Mouse (Mus musculus) left cerebral cortex, adult 18-20 months (tissue): ENCODE results near the gene Prrc2c. TPM values are rescaled to one million over a fixed set of nuclear protein-coding genes. Genes with fewer than 3 reads are reported as not detected.
"Not testable (repeated sequence)": the region's sequence is repeated elsewhere in the genome, so short reads cannot be mapped to it uniquely, and the experiment has no call there.

Experiments
- DNase-seq, 2 experiments: peaks; one replicate each; pipeline ENCODE4 v3.0.0; 2021 to 2022; ENCODE audit warnings: low spot score in 2 of 2, mixed read lengths in 1 of 2
- long read RNA-seq, 2 experiments: library from polyadenylated mRNA; stranded (forward); transcript quantifications; one replicate each; pipeline ENCODE4 v2.0.0; 2021
- total RNA-seq, 2 experiments: library from RNA; stranded (reverse); gene quantifications; 2 replicates each; pipeline ENCODE4 v1.2.3; 2021

The Prrc2c gene
- 100 to 1,000 TPM; 180 to 183 TPM for total RNA-seq
- long read RNA-seq, experiment 1, partial matches to known transcripts = 1 of 75 reads
- long read RNA-seq, experiment 1, other reads (novel, unspliced or antisense) = 74 of 75 reads
- long read RNA-seq, experiment 2, partial matches to known transcripts = 2 of 43 reads
- long read RNA-seq, experiment 2, other reads (novel, unspliced or antisense) = 41 of 43 reads

DNA sequence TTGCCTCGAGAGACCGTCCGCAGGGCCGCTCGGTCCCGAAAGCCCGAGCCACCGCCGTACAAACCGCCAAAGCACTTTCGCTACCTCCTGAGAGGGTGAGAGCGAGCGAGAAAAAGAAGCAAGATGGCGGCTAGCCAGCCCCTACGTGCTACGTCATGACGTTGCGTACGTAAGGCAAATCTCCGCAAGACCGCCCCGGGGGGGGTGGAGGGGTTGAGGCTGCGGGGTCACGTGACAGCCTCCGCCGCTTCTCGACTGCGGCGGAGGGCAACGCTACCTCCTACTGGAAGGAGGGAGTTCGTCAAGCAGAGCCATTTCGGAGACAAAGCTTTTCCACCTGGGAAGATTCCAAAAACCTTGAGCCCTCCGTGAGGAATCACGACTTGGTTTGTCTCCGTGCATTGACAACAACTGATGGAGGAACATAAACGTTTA lies at the start of gene Prrc2c:
TSS of gene Prrc2c (minus strand) at position 156 of the 435 bp plus-strand sequence.
- DNase-seq = peak; percentile 99

DNA sequence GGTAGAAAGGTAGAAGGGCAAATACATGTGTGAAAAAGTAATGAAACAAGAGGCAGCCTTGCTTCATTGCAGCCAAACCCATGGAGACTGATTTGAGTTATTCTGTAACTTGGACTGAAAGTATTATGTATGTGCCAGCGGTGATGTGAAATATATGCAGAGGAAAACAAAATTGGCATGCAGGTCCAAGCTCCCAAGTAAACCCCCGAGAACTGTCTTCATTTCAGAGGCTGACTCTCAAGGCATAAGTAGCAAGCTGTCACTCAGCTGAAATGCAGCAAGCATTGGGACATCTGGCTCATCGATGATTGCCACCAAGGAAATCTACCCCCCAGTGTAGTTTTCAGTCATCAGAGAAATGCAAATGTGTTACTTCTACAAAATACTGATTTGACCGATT lies 44.9 kb upstream of the Prrc2c start:
- DNase-seq = no peak

DNA sequence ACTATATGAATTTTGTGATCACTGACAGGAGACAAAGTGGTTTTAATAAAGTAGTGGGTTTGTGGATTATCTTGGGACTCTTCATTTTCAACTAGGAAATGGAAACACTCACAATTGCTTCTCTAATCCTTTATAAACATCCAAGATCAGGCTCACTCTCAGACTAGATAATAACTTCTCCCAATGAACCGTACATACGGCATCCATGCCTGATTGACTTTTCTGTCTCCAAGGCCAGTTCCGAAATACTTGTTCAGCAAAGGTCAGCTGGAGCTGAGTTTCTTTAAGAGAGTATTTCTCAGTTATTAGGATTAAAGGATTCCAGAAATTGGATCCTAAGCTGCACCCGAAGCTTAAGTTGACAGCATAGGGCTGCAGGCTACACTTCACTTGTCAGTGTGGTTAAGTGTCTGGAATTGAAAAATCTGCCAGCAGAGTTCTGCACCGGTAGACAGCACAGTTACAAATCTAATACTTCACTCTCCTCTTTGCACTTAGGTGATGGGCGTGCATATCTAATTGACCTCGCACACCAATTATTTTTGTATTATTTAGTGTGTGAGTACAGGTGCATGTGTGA lies 43.4 kb upstream of the Prrc2c start:
- no peak for DNase-seq

DNA sequence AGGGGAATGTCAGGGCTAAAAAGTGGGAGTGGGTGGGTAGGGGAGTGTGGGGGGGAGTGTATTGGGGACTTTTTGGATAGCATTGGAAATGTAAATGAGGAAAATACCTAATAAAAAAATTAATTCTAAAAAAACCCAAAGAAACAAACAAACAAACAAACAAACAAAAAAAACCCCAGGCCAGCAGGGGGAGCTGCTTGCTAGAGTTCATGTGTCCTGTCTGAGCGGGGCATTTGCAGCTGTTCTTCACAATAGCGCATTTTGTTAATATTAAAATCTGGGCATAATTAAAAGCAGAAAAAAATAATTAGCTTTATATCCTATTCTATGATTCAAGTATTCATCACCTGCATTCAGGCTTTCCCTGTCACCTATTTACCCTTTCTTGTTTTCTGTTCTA lies 40.7 kb upstream of the Prrc2c start:
- not testable (repeated sequence) for DNase-seq

GRCm38 (mm10) chr1:162777943-162778538 lies 37.7 kb upstream of the Prrc2c start:
- no peak for DNase-seq

DNA sequence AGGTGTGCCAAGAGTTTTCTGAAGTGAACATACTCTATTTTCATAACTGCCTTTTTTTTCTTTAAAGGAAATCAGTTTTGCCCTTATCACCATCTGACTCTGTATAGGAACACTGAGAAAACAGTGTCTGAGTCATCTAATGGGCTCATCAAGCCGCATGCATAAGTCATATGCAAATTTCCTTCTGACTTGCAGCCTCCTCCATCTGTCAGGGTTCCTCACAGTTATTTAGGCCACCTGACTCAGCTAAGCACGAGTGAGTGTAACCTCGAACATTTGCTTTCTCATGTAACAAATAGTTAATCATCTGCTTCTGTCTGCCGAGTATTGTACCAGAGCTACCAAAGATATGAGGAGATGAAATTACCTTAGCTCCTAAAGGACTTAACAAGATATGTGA lies 33.3 kb upstream of the Prrc2c start:
- peak; percentile 20 to 40 for DNase-seq

DNA sequence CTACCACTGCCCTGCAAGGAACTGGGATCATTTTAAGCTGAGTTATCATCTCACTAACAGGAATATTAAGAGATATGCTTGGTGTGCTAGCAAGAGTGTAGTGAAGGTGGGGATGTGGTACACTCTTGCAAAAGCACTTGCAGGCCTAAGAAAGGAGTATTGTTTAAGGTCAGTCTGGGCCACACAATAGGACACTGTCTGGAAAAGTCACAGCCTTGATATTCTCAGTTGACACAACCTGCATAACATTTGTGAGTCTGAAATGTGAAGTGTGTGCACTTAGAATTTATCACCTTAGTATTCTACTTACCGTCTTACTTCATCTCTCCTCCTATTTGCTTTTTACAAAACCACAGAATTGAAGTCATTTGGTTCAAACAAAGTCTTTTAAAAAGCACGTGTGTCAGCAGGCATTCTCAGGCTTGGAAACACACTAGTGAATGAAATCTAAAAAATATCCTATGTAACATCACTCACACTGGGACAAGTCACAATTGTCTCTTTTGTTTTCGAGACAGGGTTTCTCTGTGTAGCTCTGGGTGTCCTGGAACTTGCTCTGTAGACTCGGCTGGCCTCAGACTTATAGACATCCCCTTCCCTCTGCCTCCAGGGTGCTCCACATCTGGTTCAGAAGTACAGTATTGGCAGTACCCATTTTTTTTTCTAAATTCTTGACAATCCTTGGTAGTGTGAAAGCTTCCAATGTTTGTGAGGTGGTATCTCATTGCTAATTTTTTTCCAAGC lies 31.4 kb upstream of the Prrc2c start:
- DNase-seq = no peak

DNA sequence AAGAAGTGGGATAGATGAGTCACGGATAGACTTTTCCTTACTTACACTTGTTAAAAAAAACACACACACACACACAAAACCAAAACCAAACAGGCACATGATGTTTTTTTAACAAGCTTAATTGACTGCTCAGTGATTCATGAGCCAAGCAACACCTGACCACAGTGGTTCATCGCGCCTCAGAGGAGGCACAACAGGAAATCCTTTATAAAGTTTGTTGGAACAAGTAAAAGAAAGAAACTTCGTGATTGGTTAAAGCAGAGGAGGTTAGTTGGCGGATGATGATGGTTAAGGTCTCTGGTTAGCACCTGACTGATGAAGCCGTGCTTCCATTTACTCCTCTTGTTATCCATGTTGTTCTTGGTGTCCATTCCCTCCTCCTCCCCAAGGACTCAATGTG lies 11.7 kb upstream of the Prrc2c start:
- DNase-seq = no peak

GRCm38 (mm10) chr1:162749607-162750006 lies 9.3 kb upstream of the Prrc2c start:
- DNase-seq = no peak

DNA sequence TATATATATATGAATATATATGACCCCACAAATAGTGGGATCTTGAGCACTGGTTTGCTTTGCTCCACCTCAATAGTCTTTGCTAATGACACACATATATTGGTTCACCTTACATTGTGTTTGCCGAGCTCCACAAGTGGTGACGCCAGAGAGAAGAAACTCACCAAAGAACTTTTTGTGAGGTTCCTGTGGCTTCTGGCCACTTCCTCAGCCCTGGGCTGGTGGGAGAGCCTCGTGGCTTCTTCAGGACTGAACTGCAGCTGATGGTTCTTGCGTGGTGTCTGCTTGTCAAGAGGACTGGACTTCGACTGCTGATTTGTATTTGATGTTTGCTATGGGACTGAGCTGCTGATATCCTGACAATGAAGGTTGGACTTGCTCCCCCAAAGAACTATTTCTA lies 8.4 kb upstream of the Prrc2c start:
- DNase-seq = no peak

GRCm38 (mm10) chr1:162739831-162740394 lies 443 bp downstream of the Prrc2c start:
- peak in 1 of 2 experiments; percentile 52 for DNase-seq

DNA sequence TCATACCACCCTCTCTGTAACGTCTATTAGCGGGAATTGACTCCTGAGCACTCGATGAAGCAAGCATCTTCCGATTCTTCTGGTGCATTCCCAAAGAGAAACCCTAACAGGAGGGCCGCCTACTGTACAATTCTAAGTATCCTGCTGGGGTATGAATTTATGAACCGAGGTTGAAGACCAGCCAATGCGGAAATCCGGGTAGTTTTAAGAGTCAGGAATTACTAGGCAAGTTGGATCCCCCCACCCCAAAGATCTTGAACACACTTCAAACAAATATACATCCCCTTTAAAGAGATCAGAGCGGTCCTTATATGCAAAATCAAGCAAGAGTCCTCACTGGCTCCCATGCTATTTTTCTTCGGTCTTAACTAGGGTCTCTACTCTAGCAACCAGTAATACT lies 950 bp downstream of the Prrc2c start:
- no peak for DNase-seq

- no peak for DNase-seq
Observed at GRCm38 (mm10) chr1:162738472-162738871, 1.9 kb downstream of the Prrc2c start.

DNA sequence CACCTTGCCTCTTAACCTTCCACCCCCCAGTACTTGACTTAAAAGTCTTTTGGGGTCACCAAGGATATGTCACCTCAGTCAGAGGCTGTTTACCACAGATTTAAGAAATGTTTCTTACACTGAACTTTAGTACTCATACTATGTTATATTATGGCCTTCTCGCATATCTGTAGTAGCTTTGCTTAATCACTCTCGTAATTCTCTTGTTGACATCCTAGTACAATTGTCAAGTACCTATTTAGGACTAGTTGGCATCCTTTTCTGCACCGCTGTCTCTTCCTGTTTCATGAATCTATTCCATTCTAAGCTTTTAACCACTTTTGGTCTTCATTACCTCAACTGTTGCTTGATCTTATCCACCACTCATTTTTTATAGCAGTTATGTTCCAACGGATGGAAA lies 5.3 kb downstream of the Prrc2c start:
- DNase-seq = no peak

DNA sequence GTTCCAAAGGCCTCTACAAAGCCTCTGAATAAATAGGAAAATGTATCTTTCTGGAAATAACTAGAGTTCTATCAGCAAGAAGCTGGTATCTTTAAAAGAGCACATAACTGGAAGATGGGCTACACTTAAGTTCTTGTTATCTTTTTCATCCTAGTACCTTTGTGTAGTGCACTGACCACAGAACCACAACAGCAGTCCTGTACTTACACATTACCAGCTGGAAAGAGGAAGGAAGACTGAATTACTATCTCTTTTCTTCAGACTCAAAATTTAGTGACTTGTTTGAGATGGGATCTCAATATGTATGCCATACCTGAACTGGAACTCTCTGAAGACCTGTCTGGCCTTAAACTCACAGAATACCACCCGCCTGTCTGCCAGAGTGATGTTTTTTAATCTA lies 6.1 kb downstream of the Prrc2c start:
- DNase-seq = no peak

DNA sequence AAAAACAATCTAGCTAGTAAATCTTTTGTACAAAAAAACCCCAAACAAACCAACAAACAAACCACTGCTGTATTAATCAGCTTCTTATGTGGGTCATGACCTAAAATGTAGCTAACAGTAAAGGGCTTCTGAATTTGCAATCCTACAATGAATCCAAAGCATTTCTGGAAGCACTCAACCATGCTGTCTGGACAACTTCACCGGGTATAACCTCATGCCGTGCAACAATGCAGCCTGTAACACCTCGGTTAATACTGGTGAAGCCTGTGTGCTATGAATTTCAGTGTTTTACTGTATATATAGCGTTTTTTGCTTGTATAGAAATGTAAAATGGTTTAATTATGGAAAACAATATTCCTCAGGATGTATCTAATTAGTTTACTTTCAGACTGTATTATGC lies 8.3 kb downstream of the Prrc2c start:
- DNase-seq = no peak

DNA sequence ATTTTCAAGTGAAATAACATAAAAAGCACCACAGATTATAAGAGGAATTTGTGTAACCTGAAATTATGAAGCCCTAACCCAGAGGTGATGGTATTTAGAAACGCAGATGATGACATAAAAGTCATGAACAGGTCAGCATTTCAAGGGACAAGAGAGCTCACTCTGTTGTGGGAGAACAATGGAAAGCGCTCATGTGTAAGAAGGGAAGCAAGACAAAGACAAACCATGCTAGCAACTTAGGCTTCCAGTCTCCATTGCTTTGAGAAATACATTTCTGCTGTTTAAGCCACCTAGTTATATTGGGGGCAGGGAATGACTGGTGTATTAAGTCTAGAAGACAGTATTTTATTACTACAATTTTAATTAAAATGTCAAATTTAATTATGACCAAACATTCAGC lies 10.9 kb downstream of the Prrc2c start:
- no peak for DNase-seq

DNA sequence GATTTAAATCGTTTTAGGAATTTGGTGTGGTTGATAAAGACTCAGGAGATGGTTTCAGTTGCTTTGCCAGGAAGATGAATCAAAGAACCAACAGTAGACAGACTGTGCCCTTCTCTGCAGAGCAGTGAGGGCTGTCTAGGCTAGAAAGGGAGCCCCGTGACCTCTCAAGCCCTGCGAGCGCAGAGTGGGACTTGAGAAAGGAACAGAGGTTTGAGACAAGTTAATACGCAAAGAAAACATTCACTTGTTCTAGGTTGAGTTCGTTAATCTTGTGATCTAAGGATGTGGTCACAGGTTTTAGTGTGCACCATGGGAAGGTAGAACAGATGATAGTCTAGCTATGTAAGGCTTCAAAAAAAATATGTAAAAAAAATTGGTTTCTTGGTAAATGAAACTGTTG lies 12.4 kb downstream of the Prrc2c start:
- no peak for DNase-seq

GRCm38 (mm10) chr1:162723610-162724009 lies 16.7 kb downstream of the Prrc2c start:
- no peak for DNase-seq

GRCm38 (mm10) chr1:162720645-162721044 lies 19.7 kb downstream of the Prrc2c start:
- DNase-seq = no peak

GRCm38 (mm10) chr1:162700389-162701066 lies 39.8 kb downstream of the Prrc2c start:
- no peak for DNase-seq
